Mouse (Mus musculus) ES-Bruce4 (cell line): ENCODE measurements around the gene Gm42957. TPM values are rescaled to one million over a fixed set of nuclear protein-coding genes. Genes with fewer than 3 reads are reported as not detected.
A peak's percentile ranks its signal among the peaks of the same experiment; 100 is the strongest.

Experiments
- H3K27ac ChIP-seq: 2 replicates; pipeline ENCODE4 v1.5.1; 2012; ENCODE audit warnings: low read length, inconsistent platforms; ENCODE audit not compliant: insufficient read depth
- H3K27me3 ChIP-seq: 2 replicates; pipeline ENCODE4 v1.6.1; 2012; ENCODE audit warnings: mild to moderate bottlenecking, low read length, inconsistent platforms; ENCODE audit not compliant: control insufficient read depth, poor library complexity, insufficient read depth, severe bottlenecking
- H3K36me3 ChIP-seq: 2 replicates; pipeline ENCODE4 v1.6.1; 2012; ENCODE audit warnings: inconsistent platforms, mild to moderate bottlenecking, low read length, moderate library complexity; ENCODE audit not compliant: control insufficient read depth, poor library complexity, insufficient read depth, severe bottlenecking
- H3K4me1 ChIP-seq: one replicate; pipeline ENCODE4 v1.8.1; 2011; ENCODE audit warnings: low read length; ENCODE audit not compliant: control insufficient read depth, insufficient read depth
- H3K4me3 ChIP-seq: 2 replicates; pipeline ENCODE4 v1.5.1; 2011; ENCODE audit warnings: low read depth, mild to moderate bottlenecking, low read length
- H3K9ac ChIP-seq: 2 replicates; pipeline ENCODE4 v1.6.1; 2012; ENCODE audit warnings: low read depth, mild to moderate bottlenecking, inconsistent platforms; ENCODE audit not compliant: poor library complexity, severe bottlenecking
- H3K9me3 ChIP-seq: replicated peaks from 2 replicates; pipeline ENCODE4 v1.6.1; 2012; ENCODE audit warnings: mild to moderate bottlenecking, low read length, inconsistent platforms; ENCODE audit not compliant: control insufficient read depth, poor library complexity, insufficient read depth, severe bottlenecking
- CTCF ChIP-seq: IDR thresholded peaks from one replicate; pipeline ENCODE4 v1.8.1; 2011; ENCODE audit warnings: low read depth, low read length
- EP300 ChIP-seq: IDR thresholded peaks from 2 replicates; pipeline ENCODE4 v1.6.1; 2011; ENCODE audit warnings: low read depth, low read length; ENCODE audit not compliant: insufficient read depth
- POLR2A ChIP-seq: IDR thresholded peaks from one replicate; pipeline ENCODE4 v1.8.1; 2011; ENCODE audit warnings: low read length; ENCODE audit not compliant: insufficient read depth
- polyA plus RNA-seq: library from polyadenylated mRNA; stranded (reverse); fragments of >200 nt; gene quantifications from 2 replicates; pipeline ENCODE4 v1.2.4, GENCODE M21; 2011; ENCODE audit warnings: low read depth; ENCODE audit not compliant: missing spikeins, insufficient read depth, insufficient read length

Gene Gm42957
- polyA plus RNA-seq, 1 experiment: not detected

DNA sequence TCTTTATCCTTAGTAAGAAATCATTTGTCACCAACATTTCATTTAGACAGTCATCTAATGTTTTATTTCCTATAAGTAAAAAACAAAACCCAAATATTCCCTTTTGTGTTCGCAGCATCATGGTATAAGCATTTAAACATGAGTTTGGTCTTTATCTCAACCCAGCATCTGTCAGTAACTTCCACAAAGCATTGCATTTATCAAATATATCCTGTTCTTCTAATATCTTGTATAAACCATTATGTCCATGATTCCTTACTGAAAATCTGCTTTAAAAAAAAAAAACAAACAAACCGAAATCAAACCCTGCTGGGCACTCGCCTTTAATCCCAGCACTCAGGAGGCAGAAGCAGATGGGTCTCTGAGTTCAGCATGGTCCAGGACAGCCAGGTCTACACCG, 28.7 kb upstream of the Gm42957 start:
- H3K4me3 ChIP-seq: no peak overlapping the region
- no peaks in the 10 kb centered on the region for H3K4me1 ChIP-seq
- TF ChIP-seq EP300 (no peak), POLR2A (no peak), CTCF (no peak)
- no peaks in the 10 kb centered on the region for H3K27me3 ChIP-seq
- no peaks in the 10 kb centered on the region for H3K9me3 ChIP-seq
- H3K27ac ChIP-seq: no peak overlapping the region
- no peak overlapping the region for H3K9ac ChIP-seq
- H3K36me3 ChIP-seq: no peaks in the 10 kb centered on the region

DNA sequence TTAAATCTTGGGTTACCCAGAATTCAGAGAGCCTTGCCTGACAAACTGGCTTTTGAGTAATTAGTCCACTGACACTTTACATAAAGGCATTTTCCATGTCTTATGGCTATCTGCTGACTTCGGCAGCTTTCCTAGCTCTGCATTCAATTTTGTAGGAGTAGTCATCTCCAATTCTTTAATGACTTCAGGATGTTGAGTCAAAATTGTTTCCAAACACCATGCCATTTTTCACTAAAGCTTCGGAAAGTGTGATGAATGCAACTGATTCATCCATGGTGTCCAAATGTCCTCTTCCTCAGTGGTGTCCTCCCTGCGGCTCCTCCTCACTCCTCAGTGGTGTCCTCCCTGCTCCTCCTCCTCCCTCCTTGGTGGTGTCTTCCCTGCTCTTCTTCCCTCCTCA, 17.3 kb upstream of the Gm42957 start:
- Histone ChIP-seq H3K9me3 (no peaks in the 10 kb centered on the region), H3K36me3 (peaks cover 5% of the 10 kb centered on the region), H3K27me3 (no peaks in the 10 kb centered on the region), H3K4me1 (no peaks in the 10 kb centered on the region), H3K9ac (no peak overlapping the region), H3K4me3 (no peak overlapping the region), H3K27ac (no peak overlapping the region)
- TF ChIP-seq EP300 (no peak), POLR2A (no peak), CTCF (no peak)

DNA sequence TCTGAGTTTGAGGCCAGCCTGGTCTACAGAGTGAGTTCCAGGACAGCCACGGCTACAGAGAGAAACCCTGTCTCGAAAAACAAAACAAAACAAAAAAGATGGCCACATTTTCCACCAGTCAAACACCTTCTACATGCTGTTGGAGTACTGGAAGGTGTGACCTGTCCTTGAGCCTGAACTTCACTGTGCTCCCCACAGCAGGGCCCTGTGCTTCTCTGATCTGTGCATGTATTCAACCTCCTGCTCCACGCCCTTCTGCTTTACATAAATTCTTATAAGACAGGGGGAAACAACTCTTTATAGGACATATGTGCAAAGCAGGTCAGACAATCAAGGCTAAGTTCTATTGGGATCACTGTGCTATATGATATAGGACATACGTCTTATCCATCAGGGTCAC, 12.1 kb upstream of the Gm42957 start:
- no peaks in the 10 kb centered on the region for H3K9me3 ChIP-seq
- TF ChIP-seq EP300: no peak
- no peak for TF ChIP-seq POLR2A
- TF ChIP-seq CTCF: no peak
- no peaks in the 10 kb centered on the region for H3K4me1 ChIP-seq
- no peak overlapping the region for H3K27ac ChIP-seq
- peaks cover 12% of the 10 kb centered on the region for H3K36me3 ChIP-seq
- H3K27me3 ChIP-seq: no peaks in the 10 kb centered on the region
- no peak overlapping the region for H3K9ac ChIP-seq
- H3K4me3 ChIP-seq: no peak overlapping the region

DNA sequence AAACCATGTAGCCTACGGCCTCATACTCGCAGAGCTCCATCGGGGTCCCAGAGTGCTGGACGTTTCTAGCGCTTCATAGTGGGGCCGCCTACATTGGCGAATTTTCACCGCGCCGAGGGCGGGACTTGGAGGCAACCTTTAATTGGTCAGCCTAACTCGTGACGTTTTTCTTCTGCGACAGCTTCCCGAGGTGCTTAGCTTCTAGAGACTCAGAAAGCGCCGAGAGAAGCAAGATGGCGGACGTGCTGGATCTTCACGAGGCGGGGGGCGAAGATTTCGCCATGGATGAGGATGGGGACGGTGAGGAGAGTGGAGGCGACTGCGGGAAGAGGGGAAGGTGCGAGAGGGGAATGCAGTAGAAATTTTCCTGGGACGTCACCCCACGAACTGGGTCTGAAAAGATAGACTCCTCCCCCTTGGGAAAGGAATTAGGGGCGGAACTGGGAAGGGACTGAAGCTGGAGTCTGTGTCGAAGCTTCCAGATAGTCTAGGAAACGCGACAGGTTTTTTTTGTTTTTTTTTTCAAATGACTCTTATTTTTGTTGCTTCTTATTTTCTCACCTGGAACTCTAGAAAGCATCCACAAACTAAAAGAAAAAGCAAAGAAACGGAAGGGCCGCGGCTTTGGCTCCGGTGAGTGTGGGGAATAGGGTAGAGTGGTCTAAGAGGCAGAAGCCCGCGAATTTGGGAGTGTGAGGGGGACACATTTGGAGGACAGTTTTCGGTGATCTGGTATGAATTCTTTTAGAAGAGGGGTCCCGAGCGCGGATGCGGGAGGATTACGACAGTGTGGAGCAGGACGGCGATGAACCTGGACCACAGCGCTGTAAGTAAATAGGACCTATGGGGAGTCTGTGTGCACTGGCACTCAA, 5.3 kb upstream of the Gm42957 start, which contains the start of gene Rbm8a:
Gene Rbm8a, plus strand, starts transcription at position 205 of the 872 bp plus-strand sequence.
- H3K27ac ChIP-seq: peak within 1 kb of the TSS; percentile 31; the same call in 1 of the 2 replicates
- no peaks in the 10 kb centered on the region for H3K27me3 ChIP-seq
- no peak for TF ChIP-seq EP300
- TF ChIP-seq CTCF: no peak
- TF ChIP-seq POLR2A: peak; percentile 63
- H3K9ac ChIP-seq: peak within 1 kb of the TSS; percentile 71
- H3K9me3 ChIP-seq: no peaks in the 10 kb centered on the region
- H3K4me3 ChIP-seq: peak within 1 kb of the TSS; percentile 95
- H3K36me3 ChIP-seq: peaks cover 19% of the 10 kb centered on the region
- H3K4me1 ChIP-seq: no peaks in the 10 kb centered on the region

DNA sequence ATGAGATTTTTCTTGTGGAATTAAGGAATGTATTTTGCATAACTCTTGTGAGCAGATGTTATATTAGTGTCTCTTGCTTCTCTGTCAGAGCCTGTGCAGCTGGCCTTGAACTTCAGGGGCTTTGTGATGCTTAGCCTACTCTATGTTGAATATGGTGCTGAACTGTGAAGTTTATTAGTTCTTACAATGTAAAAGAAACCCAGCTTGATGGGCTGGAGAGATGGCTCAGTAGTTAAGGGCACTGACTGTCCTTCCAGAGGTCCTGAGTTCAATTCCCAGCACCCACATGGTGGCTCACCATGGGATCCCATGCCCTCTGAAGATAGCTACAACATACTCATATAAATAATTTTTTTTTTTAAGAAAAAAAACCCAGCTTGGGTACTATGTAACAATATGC, 3.2 kb upstream of the Gm42957 start:
- Histone ChIP-seq H3K27me3 (no peaks in the 10 kb centered on the region), H3K9me3 (no peaks in the 10 kb centered on the region), H3K4me1 (no peaks in the 10 kb centered on the region), H3K36me3 (peaks cover 19% of the 10 kb centered on the region), H3K4me3 (no peak overlapping the region), H3K27ac (no peak overlapping the region), H3K9ac (no peak overlapping the region)
- no peak for TF ChIP-seq EP300
- TF ChIP-seq POLR2A: no peak
- no peak for TF ChIP-seq CTCF

DNA sequence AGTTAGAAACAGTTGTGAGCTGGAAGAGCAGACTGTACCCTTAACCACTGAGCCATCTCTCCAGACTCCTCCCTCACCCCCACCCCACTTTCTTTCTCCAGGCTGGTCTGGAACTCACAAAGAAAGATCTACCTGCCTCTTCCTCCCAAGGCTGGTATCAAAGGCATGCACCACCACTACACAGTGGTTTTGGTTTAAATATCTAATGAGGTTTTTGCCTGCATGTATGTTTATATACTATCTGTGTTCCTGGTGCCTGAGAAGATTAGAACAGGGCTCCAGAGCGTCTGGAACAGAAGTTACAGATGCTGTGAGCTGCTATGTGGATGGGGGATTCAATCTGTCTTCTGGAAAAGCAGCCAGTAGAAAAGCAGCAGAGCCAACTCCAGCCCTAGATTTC, 1.3 kb upstream of the Gm42957 start:
- Histone ChIP-seq H3K36me3 (peaks cover 21% of the 10 kb centered on the region), H3K9ac (no peak overlapping the region), H3K9me3 (no peaks in the 10 kb centered on the region), H3K4me1 (no peaks in the 10 kb centered on the region), H3K27me3 (no peaks in the 10 kb centered on the region), H3K4me3 (no peak overlapping the region), H3K27ac (no peak overlapping the region)
- TF ChIP-seq POLR2A: no peak
- no peak for TF ChIP-seq EP300
- TF ChIP-seq CTCF: no peak
